Mouse (Mus musculus) NIH3T3 (cell line): ENCODE measurements around the gene Adamtsl4.
A peak's percentile ranks its signal among the peaks of the same experiment; 100 is the strongest.

Experiments
- DNase-seq: peaks from one replicate; pipeline ENCODE4 v3.0.0-alpha.2; 2012; ENCODE audit warnings: low read depth

Adamtsl4 gene

DNA sequence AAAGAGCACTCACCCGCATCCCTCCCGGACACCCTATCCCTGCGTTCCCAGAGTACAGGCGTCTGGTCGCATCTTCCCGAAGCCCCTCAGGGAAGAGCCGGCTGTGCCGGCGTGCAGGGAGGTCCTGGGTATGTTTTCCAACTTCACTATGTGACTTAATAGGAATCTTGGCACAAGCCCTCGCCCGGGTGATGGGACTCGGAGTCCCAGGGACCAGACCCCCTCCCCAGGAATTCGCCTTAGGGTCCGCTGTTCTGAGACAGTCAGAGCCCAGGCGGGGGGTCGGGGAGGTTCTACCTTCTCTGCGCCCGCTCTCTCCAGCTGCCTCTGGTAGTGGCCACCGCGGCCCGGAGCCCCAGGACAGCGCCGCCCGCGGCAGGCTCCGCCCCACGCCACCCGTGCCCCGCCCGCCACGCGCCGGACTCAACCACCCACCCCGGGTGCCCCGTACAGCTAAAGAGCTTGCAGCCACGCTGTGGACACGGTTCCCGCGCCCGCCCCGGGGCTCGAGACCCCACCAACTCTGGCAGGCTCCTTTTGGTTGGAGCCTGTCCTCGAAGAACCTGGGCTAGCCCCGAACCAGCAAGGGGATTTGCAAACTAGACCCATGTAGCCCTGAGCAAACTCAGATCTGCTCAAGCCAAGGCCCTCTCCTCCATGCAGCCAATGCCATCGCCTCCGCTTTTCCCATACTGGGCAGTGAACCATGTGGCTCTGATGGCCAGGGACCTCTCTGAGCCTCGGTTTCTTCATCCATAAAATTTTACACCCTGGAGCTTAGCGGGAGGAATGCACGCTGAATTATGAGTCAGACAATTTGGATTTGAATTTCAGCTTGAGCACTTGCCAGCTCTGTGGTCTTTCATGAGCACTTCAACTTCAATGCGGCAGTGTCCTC, at the start of gene Adamtsl4:
Adamtsl4 (minus strand) TSS at position 394 of the 898 bp plus-strand sequence.
- peak; percentile 98 for DNase-seq

DNA sequence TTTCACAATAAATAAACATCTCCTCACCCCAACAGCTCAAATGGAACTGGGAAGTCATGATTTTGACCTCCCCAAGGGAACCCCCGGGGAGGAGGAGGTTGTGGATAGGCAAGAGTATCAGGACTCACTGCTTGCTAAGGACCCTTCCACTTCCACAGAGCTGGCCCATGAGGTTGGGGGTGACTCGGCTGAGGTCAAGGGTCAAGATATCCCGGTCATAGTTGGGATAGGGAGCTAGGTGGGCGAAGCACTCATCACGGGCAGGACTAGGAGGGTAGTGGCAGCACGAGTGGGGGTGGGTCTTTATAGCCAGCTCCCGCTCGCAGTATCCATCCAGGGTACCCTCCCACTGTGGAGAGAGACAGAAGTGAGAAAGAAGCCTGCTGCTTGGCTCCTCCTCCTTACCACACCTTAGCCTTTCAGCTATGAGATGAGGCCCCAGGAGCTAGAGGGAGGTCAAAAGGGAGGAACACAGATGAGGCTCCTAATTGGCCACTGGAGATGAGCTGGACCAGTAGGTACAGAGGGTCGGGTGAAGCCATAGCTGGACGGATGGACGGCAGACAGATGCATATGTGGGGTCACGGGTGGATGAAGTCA, 47.5 kb upstream of the Adamtsl4 start:
- no peak for DNase-seq

DNA sequence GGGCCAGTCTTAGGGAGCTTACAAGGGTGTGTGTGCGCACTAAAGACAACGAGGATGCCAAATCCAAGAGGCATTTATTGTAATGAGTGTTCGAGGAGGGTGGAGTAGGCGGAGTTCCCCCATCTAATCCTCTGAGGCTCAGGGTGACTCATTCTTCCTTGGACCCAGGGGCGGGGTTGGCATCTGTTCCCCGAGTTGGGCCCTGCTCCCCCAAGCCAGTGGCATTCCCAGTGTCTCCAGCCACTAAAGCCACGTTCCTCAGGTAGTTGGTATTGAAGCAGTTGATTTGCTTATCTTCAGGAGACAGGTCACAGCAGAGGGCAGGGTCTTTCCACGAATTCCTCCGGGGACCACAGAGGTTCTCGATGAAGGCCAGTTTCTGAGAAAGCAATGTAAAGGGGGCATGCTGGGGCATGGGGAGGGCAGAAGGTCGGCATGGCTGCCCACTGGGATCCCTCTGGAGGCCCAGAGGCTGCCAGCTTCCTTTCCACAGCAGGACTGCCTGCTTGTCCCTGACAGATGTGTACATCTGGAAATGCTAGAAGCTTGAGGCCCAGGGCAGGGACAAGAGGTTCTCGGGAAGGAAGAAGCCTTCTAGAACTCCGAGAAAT, 46.5 kb upstream of the Adamtsl4 start:
- DNase-seq, result peak; percentile 79

DNA sequence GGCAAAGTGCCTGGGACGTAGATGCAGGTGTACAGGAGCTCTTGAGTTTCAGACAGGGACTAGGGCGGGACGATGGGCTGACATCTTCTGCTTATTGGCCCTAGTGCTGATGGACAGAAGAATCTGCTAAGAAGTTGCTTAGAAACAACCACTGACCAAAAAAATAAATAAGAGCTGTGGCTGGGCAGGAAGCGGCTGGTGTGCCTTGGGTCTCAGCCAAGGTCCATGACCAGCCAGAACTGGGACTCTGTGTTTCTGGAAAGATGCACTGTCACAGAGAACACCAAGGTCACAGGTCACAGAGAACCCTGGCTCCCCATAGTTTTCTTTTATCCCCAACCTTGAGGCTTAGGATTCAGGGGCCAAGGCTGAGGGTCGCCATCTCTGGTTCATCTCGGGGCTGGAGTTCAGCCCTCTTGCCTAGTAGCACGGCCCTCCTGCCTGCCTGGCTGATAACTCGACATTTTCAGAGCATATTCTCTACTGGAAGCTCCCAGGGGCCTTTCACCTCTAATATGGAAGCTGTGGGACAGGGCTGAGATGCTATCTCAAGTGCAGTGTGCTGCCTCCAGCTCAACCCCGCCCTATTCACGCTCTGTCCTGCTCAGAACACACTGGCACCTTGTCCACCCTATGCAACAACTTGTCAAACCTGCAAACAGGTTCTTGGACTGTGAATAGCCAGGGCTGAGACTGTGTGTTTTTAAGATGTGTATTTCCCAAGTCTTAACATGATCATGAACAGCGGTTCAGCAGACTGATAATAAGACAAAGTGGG, 45.2 kb upstream of the Adamtsl4 start:
- DNase-seq, result peak; percentile 22

DNA sequence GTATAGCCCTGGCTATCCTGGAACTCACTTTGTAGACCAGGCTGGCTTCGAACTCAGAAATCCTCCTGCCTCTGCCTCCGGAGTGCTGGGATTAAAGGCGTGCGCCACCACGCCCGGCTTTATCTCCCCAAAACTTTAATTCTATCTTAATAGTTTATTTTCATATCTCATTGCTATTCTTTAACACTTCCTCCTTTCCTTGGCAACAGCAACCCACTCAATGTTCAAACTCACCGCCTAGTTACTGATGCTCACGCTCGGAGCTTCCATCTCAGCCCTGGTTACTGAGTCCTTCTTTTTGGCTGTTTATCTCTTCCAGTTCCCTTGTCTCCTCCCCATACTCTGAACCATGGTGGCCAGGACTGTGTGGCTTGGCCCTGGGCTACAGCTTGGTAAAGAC, 44.6 kb upstream of the Adamtsl4 start:
- DNase-seq, result no peak

DNA sequence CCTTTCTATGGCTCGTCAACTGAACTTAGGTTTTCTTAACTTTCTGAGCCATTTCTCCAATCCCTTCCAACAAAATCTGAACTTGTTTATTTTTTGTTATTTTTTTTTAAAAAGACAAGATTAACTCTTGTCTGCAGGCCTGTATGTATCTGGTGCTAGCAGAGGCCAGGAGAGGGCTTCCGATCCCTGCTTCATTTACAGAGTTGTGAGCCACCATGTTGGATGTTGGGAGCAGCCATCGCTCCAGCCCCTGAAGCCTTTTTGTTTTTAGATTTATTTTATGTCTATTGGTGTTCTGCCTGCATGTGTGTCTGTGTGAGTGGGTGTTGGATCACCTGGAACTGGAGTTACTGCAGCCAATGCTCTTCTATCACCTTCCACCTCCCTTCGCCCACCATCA, 44.1 kb upstream of the Adamtsl4 start:
- peak; percentile 39 for DNase-seq

DNA sequence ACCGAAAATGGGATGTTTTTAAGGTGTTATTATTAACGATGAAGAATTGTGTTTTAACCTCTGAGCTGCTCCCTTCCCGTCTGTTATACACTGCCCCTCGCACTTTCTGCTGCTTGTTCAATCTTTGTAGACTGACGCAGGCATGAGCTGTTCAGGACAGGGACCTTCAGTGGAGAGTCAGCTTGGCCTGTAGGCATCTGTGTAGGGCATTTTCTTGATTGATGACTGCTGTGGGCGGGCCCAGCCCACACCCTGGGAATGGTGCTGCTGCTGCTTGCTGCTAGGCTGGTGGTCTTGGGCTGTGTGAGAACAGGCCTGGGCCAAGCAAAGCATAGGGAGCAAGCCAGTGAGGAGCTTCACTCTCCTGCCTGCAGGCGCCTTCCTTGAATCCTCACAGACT, 42.7 kb upstream of the Adamtsl4 start:
- no peak for DNase-seq

DNA sequence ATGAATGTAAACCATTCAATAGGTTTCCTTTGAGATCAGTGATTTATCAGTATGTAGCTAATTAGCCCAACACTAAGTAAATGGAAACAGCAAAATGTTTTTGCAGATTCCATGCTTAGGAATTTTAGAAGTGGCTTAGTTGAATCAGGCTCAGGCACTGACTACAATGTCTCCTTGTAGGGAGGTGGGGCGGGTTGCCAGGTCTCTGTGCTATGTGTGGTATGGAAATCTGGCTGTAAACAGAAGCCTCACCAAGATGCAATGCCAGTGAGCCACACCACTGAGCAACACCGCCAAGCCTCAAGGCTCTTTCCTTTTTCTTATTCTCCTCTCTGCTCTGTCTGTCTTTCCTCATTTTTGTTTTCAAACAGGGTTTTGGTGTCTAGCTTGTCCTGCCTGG, 41.2 kb upstream of the Adamtsl4 start:
- DNase-seq, result peak; percentile 85

DNA sequence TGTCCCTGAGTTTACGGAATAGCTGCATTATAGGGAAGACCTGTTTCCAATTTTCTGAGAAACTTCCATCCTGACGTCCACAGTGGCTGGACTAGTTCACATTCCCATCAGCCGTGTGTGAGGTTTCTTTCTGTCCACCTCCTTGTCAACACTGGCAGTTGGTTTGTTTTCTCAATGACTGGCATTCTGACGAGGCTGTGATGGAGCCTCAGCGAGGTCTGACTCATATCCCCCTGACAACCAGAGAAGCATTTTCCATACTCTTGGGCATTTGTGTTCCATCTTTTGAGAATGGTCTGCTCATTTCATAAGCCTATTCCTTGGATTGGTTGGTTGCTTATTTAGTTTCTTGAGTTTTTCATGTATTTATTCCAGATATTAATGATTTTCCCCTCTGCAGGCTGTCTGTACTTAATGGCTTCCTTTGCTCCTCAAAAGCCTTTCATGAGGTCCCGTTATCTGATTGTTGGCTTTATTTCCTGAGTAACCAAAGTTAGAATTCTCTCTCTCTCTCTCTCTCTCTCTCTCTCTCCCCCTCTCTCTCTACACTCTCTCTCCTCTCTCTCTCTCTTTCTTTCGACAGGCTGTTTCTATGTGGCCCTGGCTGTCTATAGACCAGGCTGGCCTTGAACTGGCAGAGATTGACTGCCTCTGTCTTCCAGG, 39.1 kb upstream of the Adamtsl4 start:
- peak; percentile 90 for DNase-seq

DNA sequence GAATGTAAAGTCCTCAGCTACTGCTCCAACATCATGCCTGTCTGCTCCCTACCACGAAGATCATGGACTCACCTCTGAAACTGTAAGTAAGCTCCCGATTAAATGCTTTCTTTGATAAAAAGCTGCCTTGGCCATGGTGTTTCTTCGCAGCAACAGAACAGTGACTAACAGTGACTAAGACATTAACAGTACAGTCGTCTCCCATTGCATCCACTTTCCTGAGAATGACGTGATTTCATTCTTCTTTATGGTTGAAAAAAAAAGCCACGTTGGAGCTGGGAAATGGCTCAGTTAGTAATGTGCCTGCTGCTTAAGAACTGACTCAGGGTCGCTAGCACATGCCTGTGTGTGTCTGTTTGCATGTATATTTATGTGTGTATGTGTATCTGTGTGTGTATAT, 38.1 kb upstream of the Adamtsl4 start:
- peak; percentile 78 for DNase-seq

DNA sequence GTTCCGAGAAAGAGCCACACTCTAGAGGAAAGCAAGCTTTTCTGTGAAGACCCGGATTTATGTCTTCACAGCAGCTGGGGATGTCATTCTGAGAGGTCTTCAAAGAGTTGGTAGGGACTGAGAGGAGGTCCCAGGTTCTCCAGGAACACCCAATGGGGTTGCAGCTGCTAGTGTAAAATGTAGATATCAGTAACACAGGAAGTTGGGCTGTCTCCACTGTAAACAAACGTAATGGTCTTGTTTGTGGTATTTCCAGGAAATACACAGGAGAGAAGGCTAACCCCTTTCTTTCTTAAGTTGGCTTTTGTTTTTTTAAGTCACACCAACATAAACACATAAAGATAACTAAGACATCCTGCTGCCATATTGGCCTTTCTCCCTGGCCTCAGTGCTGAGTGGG, 34.7 kb upstream of the Adamtsl4 start:
- no peak for DNase-seq

DNA sequence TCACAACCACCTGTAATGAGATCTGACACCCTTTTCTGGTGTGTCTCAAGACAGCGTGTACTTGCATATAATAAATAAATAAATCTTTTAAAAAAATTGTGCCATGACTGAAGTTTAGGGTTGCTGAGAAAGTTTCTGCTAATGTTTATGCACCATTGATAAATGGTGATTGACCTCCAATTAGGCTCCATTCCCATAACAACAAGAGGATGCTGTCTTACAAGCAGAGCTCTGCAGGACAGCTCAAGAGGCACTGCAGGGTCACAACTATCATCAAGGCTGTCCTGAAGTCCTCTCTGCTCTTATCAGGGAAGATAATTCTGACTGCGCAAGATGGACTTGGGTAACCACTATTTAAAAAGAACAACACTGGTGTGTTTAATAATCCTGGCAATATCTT, 30.4 kb upstream of the Adamtsl4 start:
- no peak for DNase-seq

DNA sequence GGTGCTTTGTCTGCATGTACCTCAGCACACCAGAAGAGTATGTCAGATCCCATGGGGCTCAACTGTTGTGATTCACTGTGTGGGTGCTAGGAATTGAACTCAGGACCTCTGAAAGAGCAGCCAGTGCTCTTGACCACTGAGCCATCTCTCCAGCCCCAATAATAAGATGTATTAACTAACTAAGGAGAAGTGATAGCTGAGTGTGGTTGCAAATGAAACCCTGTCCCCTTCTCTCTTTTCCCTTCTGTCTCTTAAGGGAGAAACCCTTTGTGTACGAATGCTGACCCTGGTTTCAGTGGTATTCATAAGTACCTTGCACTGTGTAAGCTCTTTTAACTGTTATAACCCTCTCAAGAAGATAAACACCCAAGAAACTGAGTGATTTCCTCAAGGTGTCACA, 28.4 kb upstream of the Adamtsl4 start:
- DNase-seq, result no peak

DNA sequence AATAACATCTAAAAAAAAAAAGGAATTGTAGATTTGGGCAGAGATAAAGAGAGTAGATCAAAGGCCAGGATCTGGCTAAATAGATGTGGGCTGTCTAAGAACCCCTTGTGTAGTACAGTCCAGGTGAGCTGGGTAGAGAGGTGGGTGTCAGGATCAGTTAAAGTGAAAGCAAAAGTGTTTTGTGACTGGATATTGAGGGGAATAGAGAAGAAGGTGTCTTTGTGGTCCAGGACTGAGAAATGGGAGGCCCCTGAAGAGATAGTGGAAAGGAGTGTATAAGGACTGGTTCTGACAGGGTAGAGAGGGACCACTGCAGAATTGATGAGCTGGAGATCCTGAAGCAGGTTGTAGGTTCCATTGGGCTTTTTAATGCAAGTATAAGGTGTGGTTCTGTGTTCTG, 22.2 kb upstream of the Adamtsl4 start:
- no peak for DNase-seq

DNA sequence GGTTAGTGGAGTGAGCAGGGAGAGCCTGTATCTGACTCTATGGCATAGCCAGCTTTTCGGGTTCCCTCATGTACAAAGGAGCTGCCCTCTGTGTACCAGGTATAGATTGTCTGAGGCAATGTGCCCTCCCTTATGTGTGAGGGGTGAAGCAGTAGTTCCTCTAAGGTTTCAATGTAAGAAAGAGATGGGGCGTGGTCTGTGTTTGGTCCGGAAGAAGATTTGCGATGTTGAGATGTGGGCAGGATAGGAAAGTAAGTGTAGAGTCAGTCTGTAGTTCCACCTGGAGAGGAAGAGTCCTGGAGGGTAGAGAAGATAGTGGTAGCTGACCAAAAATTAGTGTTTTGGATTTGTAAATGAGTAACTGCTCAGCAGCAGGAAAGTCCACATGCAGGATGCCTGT, 21.3 kb upstream of the Adamtsl4 start:
- no peak for DNase-seq

DNA sequence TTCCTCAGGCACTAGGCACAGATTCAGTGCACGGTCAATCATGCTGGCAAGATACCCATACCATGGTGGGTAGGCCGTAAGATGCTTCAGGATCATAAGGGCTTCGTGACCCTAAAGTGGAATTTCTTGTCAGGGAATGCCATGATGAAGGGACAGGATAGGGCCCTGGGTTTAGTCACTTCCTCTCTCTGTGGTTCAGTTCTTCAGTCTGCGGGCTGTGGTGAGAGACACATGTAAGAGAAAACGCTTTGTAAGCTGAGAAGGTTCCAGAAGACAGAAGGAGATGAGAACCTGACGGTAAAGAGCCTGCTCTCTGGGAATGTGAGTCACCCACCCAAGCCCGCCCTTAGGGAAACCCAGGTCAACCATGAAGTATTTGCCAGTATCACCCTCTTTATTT, 19.8 kb upstream of the Adamtsl4 start:
- no peak for DNase-seq

DNA sequence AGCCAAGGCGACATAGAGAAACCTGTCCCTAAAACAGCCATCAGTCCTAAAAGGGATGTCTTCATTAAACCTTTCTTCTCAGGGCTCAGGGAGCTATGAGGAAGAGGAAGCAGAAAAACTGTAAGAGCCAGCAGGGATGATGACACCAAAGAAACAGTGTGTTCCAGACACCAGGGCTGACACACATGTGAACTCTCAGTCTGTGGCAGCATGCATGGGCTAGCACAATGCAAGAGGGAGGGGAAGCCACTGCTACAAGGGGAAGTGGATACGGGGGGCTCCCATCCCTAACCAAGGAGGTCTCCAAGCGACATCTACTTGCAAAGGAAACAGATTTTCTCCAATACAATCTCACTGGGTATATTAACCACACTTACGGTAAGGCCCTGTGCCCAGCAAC, 18.6 kb upstream of the Adamtsl4 start:
- no peak for DNase-seq

DNA sequence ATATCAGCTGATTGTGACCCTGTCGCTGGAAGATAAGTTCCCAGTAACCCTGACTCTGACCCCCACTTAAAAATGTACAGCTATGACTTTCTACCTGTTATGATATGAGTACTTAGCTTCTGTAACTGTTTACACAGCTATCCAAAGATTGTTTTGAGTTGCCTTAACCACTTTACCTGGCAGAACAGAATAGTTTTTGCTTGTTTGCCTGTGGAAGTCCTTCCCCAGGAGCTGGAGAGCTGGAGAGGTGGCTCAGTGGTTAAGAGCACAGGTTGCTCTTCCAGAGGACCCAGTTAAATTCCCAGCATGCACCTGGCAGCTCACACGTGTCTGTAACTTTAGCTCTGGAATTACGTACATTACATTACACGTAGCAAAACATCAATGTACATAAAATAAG, 16.9 kb upstream of the Adamtsl4 start:
- no peak for DNase-seq

DNA sequence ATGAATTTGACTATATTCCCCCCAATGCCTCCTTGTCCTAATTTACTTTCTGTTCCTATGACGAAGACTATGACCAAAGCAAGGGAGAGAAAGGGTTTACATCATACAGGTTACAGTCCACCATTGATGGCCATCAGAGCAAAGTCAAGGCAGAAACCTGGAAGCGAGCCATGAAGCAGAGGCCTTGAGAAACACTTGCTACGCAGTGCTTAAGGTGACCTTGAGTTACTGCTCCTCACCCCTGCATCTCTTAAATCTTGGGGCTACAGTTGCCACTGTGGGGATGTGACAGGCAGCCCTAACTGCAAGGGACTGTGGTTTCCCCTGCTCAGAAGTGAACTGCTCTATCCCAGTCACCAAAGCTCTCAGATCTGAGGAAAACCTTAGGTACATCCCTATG, 15.6 kb upstream of the Adamtsl4 start:
- DNase-seq, result no peak

DNA sequence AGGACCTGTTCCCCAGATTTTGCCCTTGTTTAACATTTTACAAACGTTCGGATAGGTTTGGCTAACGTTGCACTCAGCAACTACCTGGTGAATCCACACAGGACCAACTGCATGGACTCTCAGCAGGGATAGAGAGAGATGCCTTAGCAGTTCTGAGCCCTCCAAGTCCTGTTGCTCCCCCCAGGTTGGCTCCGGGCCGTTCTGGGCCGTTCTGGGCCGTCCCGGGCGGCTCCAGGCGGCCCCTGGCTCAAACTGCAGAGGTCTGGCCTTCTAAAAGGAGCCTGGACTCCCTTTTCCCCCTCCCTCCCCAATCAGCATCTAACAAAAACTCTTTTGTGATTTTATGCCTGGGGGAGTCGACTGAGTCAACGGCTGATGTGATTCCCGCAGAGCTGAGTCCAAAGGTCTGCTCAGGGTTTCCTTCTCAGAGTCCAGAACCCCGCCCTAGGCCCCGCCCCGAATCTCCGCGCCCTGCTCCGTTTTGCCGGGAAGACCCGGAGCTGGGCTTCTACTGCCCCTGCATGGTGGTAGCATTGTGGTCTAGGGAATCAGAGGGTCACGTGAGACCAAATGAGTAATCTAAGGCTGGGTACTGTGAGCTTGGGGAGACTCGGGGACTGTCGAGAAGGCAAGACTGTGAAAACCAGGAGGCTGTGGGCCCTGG, 14.3 kb upstream of the Adamtsl4 start:
- DNase-seq, result peak; percentile 96

DNA sequence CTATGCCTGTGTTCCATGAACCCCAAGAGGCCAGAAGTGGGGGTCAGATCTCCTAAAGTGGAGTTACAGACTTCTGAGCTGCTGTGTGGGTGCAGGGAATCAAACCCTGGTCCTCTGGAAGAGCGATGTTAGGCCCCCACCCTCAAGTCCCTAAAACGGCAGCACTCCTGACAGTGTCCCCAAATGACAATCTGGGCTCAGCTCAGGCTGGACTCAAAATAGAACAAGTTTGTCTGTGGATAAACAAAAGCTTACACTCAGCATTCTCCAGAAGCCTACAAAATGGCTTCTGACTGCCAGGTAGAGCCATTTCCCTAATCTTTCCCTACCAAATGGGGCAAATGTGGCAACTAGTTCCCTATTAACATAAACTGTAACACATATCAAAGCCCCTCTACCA, 13.4 kb upstream of the Adamtsl4 start:
- DNase-seq, result no peak
